Mouse (Mus musculus): ENCODE measurements at regions not wholly inside any gene's neighbourhood (a gene's known extent, or its start where the extent isn't known, plus 50 kb on each side); places are given as distances from the start of the nearest gene placed in this dataset.

DNA sequence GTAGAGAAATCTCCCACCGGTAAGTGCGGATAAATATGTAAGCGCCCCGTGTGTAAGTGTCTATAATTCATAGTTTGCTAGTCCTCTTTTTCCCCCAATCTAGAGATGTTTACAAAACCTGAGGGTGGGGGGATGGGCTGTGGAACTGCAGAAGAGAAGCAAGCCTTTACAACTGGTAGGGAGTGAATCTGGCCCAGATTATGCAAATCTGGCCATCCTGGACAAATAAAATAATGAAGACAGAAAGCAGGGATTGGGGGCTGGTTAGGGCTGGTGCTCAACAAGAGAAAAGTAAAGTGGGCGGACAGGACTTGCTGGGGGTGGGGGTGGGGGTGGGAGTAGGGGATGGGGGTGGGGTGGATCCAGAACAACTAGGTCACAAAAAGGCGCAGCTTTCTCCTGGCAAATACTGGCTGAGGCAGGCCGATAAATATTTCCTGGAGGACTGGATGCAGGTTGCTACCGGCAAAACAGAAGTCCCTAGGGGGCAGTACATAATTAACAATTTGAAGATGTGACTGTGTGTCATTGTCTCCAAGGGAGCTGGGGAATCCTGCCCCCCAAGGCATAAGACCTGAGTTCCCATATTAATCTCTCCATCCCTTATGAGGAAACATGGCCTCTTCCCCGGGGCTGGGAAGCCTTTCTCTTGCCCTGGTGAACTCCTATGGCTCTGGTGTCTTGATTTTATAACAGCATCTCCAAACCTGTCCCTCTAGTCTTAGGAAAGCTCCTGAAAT is 162.1 kb downstream of the Cdca7 start:
- no peaks in the 10 kb centered on the region for H3K27me3 ChIP-seq (ENCODE audit: control insufficient read depth, insufficient read depth, low read length)
- TF ChIP-seq CTCF (IDR thresholded peaks at IDR 0.05; ENCODE audit: extremely low read depth, insufficient read length, insufficient replicate concordance, low read depth, low read length) (0 out of 2 replicates have a peak, but pooled peaks have one; percentile 7), POLR2A (IDR thresholded peaks at IDR 0.05; ENCODE audit: low read depth, low read length) (no peak)
- no peaks in the 10 kb centered on the region for H3K36me3 ChIP-seq (ENCODE audit: control insufficient read depth, insufficient read depth, low read length)
- H3K4me1 ChIP-seq (ENCODE audit: control insufficient read depth, insufficient read depth, insufficient read length, low read length) = no peaks in the 10 kb centered on the region
- 62% methylated on average over 9 of the region's 9 CpGs for WGBS
- no peak overlapping the region for H3K4me3 ChIP-seq (ENCODE audit: low read depth, low read length)
- no peak overlapping the region for H3K27ac ChIP-seq (ENCODE audit: insufficient read depth, low read depth, low read length)

DNA sequence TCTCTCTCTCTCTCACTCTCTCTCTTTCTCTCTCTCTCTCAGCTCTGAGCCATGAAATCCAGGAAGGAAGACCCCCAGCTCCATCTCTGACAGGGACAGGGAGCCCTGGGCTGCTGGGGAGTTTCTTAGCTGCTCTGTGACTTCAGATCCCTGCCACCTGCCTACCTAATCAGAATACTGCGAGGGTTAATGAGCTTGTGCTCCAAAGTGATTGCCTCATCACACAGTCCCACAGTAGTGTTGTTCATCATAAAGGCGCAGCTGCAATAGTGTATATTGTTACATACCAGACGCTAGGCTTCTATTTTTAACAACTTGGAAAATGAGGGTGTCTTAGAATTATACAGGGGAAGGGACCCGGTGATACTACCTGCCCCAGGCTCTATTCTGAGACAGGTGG is 163.1 kb downstream of the Cdca7 start:
- TF ChIP-seq CTCF (IDR thresholded peaks at IDR 0.05; ENCODE audit: extremely low read depth, insufficient read length, insufficient replicate concordance, low read depth, low read length) = no peak
- TF ChIP-seq POLR2A (IDR thresholded peaks at IDR 0.05; ENCODE audit: low read depth, low read length) = no peak
- Histone ChIP-seq H3K36me3 (ENCODE audit: control insufficient read depth, insufficient read depth, low read length) (no peaks in the 10 kb centered on the region), H3K4me1 (ENCODE audit: control insufficient read depth, insufficient read depth, insufficient read length, low read length) (no peaks in the 10 kb centered on the region), H3K27me3 (ENCODE audit: control insufficient read depth, insufficient read depth, low read length) (no peaks in the 10 kb centered on the region), H3K27ac (ENCODE audit: insufficient read depth, low read depth, low read length) (no peak overlapping the region), H3K4me3 (ENCODE audit: low read depth, low read length) (no peak overlapping the region)
- 49% methylated on average over 4 of the region's 4 CpGs for WGBS

DNA sequence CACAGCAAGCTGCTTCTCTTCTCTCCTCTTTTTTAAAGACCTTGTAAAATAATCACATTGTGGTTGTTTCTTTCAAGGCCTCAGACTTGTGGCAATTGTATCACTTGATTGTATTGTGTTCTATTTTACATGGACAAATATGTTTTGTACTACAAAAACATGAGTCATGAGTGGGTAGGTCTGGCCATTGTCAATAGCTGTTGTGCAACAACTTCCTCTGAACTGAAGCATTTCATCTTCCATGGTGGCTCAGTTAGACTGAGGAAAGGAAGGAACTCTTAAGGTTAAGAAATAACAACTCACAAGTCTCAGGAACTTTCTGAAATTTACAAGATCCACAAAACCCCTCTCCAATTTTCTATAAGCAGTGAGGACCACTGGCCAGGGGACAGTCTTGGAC is 165.3 kb downstream of the Cdca7 start:
- Histone ChIP-seq H3K27ac (ENCODE audit: insufficient read depth, low read depth, low read length) (no peak overlapping the region), H3K4me3 (ENCODE audit: low read depth, low read length) (no peak overlapping the region), H3K36me3 (ENCODE audit: control insufficient read depth, insufficient read depth, low read length) (no peaks in the 10 kb centered on the region), H3K4me1 (ENCODE audit: control insufficient read depth, insufficient read depth, insufficient read length, low read length) (no peaks in the 10 kb centered on the region), H3K27me3 (ENCODE audit: control insufficient read depth, insufficient read depth, low read length) (no peaks in the 10 kb centered on the region)
- TF ChIP-seq POLR2A (IDR thresholded peaks at IDR 0.05; ENCODE audit: low read depth, low read length) = no peak
- TF ChIP-seq CTCF (IDR thresholded peaks at IDR 0.05; ENCODE audit: extremely low read depth, insufficient read length, insufficient replicate concordance, low read depth, low read length) = no peak

DNA sequence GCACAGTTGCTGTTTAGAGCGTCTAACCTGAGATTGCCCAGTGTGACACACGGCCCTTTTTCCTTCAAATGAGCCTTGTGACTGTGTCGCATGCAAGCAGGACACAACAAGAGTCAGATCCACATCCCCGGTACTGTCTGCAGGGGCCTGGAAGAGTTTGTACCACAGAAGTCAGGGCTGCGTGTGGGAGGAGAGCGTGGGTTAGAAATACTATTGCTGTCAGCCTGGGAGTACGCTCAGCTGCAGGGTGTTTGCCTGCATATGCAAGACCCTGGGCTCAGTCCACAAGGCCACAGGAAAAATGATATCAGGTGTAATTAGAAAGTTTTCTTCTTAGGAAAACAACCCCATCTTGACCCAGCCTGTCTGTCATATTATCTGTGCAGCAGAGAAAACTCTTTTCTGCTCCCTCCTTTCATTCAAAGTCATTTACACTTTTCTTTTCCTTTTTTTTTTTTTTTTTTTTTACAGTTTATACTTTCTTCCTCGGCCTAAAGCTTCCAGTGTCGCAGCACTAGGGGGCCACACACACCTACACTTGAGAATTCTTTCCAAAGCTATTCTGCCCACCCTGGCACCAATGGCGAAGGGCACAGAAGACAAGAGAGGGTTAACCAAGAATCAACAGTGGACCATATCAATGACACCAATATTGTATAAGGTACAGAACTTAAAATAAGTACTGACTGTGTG is 168.3 kb downstream of the Cdca7 start:
- no peaks in the 10 kb centered on the region for H3K36me3 ChIP-seq (ENCODE audit: control insufficient read depth, insufficient read depth, low read length)

DNA sequence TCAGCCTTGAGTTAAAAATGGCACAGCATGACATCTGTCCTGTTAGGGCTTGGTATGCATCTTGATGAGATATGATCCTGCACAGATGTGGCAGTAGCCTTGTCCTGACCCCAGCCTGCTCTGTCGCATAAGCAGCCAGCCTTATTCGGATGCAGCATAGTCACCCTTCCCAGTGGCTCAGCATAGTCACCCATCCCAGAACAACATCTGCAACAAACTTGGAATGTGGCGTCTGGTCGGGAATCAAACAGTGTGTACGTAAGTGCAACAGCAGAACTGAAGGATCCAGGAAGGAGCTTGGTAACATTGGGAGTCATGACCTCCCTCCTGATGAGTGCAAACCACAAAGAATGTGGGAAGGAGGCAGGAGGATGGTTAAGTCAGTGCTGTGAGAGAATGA is 171.7 kb downstream of the Cdca7 start:
- no peak for TF ChIP-seq CTCF (IDR thresholded peaks at IDR 0.05; ENCODE audit: extremely low read depth, insufficient read length, insufficient replicate concordance, low read depth, low read length)
- no peak for TF ChIP-seq POLR2A (IDR thresholded peaks at IDR 0.05; ENCODE audit: low read depth, low read length)
- WGBS = 89% methylated on average over 5 of the region's 5 CpGs
- Histone ChIP-seq H3K4me3 (ENCODE audit: low read depth, low read length) (no peak overlapping the region), H3K27ac (ENCODE audit: insufficient read depth, low read depth, low read length) (no peak overlapping the region), H3K27me3 (ENCODE audit: control insufficient read depth, insufficient read depth, low read length) (no peaks in the 10 kb centered on the region), H3K4me1 (ENCODE audit: control insufficient read depth, insufficient read depth, insufficient read length, low read length) (peaks cover 2% of the 10 kb centered on the region), H3K36me3 (ENCODE audit: control insufficient read depth, insufficient read depth, low read length) (no peaks in the 10 kb centered on the region)

More for the DNA sequence above, 168.3 kb downstream of the Cdca7 start:
- WGBS = 86% methylated on average over 10 of the region's 10 CpGs
- TF ChIP-seq POLR2A (IDR thresholded peaks at IDR 0.05; ENCODE audit: low read depth, low read length) (no peak), CTCF (IDR thresholded peaks at IDR 0.05; ENCODE audit: extremely low read depth, insufficient read length, insufficient replicate concordance, low read depth, low read length) (no peak)
- H3K4me1 ChIP-seq (ENCODE audit: control insufficient read depth, insufficient read depth, insufficient read length, low read length) = peaks cover 2% of the 10 kb centered on the region
- H3K27me3 ChIP-seq (ENCODE audit: control insufficient read depth, insufficient read depth, low read length) = no peaks in the 10 kb centered on the region
- no peak overlapping the region for H3K27ac ChIP-seq (ENCODE audit: insufficient read depth, low read depth, low read length)
- no peak overlapping the region for H3K4me3 ChIP-seq (ENCODE audit: low read depth, low read length)

DNA sequence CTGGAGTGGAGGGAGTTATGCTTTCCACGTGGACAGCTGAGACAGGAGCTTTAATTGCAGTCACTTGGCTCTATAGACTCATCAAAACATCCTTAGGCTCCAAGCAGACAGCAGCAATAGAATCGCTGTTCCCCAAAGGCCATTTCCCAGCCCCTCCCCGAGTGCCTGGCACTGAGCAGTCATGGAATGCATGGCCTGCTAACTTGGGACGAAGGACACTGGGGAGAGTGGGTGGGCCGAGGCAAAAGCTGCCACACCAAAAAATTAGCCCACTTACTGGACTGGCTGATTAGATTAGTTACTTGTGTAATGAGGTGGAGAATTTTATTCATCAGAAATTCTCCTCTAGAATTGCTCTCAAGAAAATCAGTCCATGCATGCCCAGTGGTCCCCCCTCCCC is 172.3 kb downstream of the Cdca7 start:
- TF ChIP-seq CTCF (IDR thresholded peaks at IDR 0.05; ENCODE audit: extremely low read depth, insufficient read length, insufficient replicate concordance, low read depth, low read length) (no peak), POLR2A (IDR thresholded peaks at IDR 0.05; ENCODE audit: low read depth, low read length) (no peak)
- 76% methylated on average over 5 of the region's 5 CpGs for WGBS

DNA sequence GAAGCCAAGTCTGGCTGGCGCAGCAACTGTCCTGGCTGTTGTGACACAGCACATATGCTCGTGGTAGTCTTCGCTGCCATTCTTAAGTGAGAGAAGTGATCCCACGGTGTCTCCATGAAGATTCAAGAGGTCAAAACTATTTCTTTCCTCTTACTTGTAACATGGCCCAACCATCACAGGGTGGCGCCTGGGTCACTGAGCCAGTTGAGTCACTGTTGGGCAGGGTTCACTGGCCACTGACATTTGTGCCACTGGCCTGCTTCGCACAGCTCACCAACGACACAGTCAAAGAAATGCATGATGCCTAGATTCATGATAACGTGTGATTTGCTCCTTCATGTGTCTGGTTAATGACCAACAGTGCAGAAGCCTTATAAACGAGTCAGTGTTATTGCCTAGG is 179.9 kb downstream of the Cdca7 start:
- no peaks in the 10 kb centered on the region for H3K4me1 ChIP-seq (ENCODE audit: control insufficient read depth, insufficient read depth, insufficient read length, low read length)
- 72% methylated on average over 9 of the region's 9 CpGs for WGBS
- H3K4me3 ChIP-seq (ENCODE audit: low read depth, low read length) = no peak overlapping the region
- H3K27ac ChIP-seq (ENCODE audit: insufficient read depth, low read depth, low read length) = no peak overlapping the region
- no peaks in the 10 kb centered on the region for H3K36me3 ChIP-seq (ENCODE audit: control insufficient read depth, insufficient read depth, low read length)
- H3K27me3 ChIP-seq (ENCODE audit: control insufficient read depth, insufficient read depth, low read length) = no peaks in the 10 kb centered on the region
- TF ChIP-seq CTCF (IDR thresholded peaks at IDR 0.05; ENCODE audit: extremely low read depth, insufficient read length, insufficient replicate concordance, low read depth, low read length) (peak; percentile 28; the same call in 1 of the 2 replicates), POLR2A (IDR thresholded peaks at IDR 0.05; ENCODE audit: low read depth, low read length) (no peak)

More for the DNA sequence above, 172.3 kb downstream of the Cdca7 start:
- Histone ChIP-seq H3K36me3 (ENCODE audit: control insufficient read depth, insufficient read depth, low read length) (no peaks in the 10 kb centered on the region), H3K4me3 (ENCODE audit: low read depth, low read length) (no peak overlapping the region), H3K27me3 (ENCODE audit: control insufficient read depth, insufficient read depth, low read length) (no peaks in the 10 kb centered on the region), H3K4me1 (ENCODE audit: control insufficient read depth, insufficient read depth, insufficient read length, low read length) (peaks cover 2% of the 10 kb centered on the region), H3K27ac (ENCODE audit: insufficient read depth, low read depth, low read length) (0 out of 2 replicates have a peak overlapping the region, but pooled peaks have one; percentile 5)

Data from small intestine, adult 2 months (tissue).